Mouse (Mus musculus) G1E (cell line): ENCODE data around the gene Stoml1. TPM values are rescaled to one million over a fixed set of nuclear protein-coding genes. Genes with fewer than 3 reads are reported as not detected.

Source experiments
- ATAC-seq: 2 replicates; pipeline ENCODE4 v1.8.0; 2016; ENCODE audit warnings: mild to moderate bottlenecking; ENCODE audit not compliant: insufficient number of reproducible peaks, poor library complexity, low FRiP score, severe bottlenecking; ENCODE audit errors: extremely low read depth
- DNase-seq: peaks from one replicate; pipeline ENCODE4 v3.0.0; 2012; ENCODE audit warnings: low spot score
- H3K27me3 ChIP-seq: 2 replicates; pipeline ENCODE4 v1.6.1; 2012; ENCODE audit warnings: mild to moderate bottlenecking, low read length, inconsistent platforms; ENCODE audit not compliant: insufficient read depth
- H3K36me3 ChIP-seq: replicated peaks from 2 replicates; pipeline ENCODE3; 2012; ENCODE audit warnings: mild to moderate bottlenecking, inconsistent platforms
- H3K4me1 ChIP-seq: 2 replicates; pipeline ENCODE4 v1.6.1; 2012; ENCODE audit warnings: low read depth, low read length, inconsistent platforms, mixed read lengths; ENCODE audit not compliant: insufficient read depth
- H3K4me3 ChIP-seq: 2 replicates; pipeline ENCODE4 v1.5.1; 2012; ENCODE audit warnings: low read depth, mild to moderate bottlenecking, inconsistent platforms, low read length, moderate library complexity, mixed read lengths
- H3K9me3 ChIP-seq: replicated peaks from 2 replicates; pipeline ENCODE4 v1.6.1; 2012; ENCODE audit warnings: inconsistent platforms
- CTCF ChIP-seq: IDR thresholded peaks from 2 replicates; pipeline ENCODE4 v1.5.1; 2012; ENCODE audit warnings: low read depth, low read length, inconsistent platforms, mixed read lengths
- GATA1 ChIP-seq: IDR thresholded peaks from 2 replicates; pipeline ENCODE4 v1.6.1; 2012; ENCODE audit warnings: borderline replicate concordance, low read length, inconsistent platforms, mixed read lengths
- GATA2 ChIP-seq: IDR thresholded peaks from 2 replicates; pipeline ENCODE4 v1.6.1; 2012; ENCODE audit warnings: low read depth, low read length, inconsistent platforms, borderline replicate concordance
- POLR2AphosphoS5 ChIP-seq: IDR thresholded peaks from 2 replicates; pipeline ENCODE4 v1.6.1; 2012; ENCODE audit warnings: low read depth, low read length, inconsistent platforms; ENCODE audit not compliant: insufficient replicate concordance
- TAL1 ChIP-seq: conservative IDR thresholded peaks from 2 replicates; pipeline ENCODE4 v1.6.1; 2012; ENCODE audit warnings: low read depth, low read length, inconsistent platforms, mixed read lengths
- polyA plus RNA-seq: library from polyadenylated mRNA; stranded (reverse); fragments of >175 nt; gene quantifications from 2 replicates; pipeline ENCODE4 v1.2.3, GENCODE M21; 2012
- total RNA-seq, 2 experiments: library from RNA; stranded (forward) in 1 of 2; stranded (reverse) in 1 of 2; fragments of 200-1000 nt in 1 of 2; fragments of >200 nt in 1 of 2; fragmentation: Nextera tagmentation in 1 of 2; gene quantifications; 2 replicates each; pipeline ENCODE4 v1.2.3; 2014 to 2017

Stoml1 gene
- total and polyA plus RNA-seq, 3 experiments = 6.4 to 8.8 (median 7.4) TPM

- H3K27me3 ChIP-seq = peaks cover 55% of the 10 kb centered on the region
- no peak for ATAC-seq
- TF ChIP-seq TAL1 (no peak), GATA2 (no peak), CTCF (no peak), GATA1 (no peak), POLR2AphosphoS5 (no peak)
- DNase-seq = no peak
- peaks cover 52% of the 10 kb centered on the region for H3K4me1 ChIP-seq
- H3K36me3 ChIP-seq = no peaks in the 10 kb centered on the region
- no peak overlapping the region for H3K4me3 ChIP-seq
- no peaks in the 10 kb centered on the region for H3K9me3 ChIP-seq
Measured at GRCm38 (mm10) chr9:58210304-58210627, 42.7 kb upstream of the Stoml1 start.

GRCm38 (mm10) chr9:58213377-58213776, 39.6 kb upstream of the Stoml1 start:
- H3K27me3 ChIP-seq = peaks cover 33% of the 10 kb centered on the region
- peaks cover 53% of the 10 kb centered on the region for H3K4me1 ChIP-seq
- ATAC-seq = no peak
- no peaks in the 10 kb centered on the region for H3K9me3 ChIP-seq
- TF ChIP-seq TAL1 (no peak), CTCF (no peak), POLR2AphosphoS5 (no peak), GATA1 (no peak), GATA2 (no peak)
- no peak for DNase-seq
- peaks cover 14% of the 10 kb centered on the region for H3K36me3 ChIP-seq
- no peak overlapping the region; the same call in 1 of the 2 replicates for H3K4me3 ChIP-seq

- peak; percentile 97 for ATAC-seq
- Histone ChIP-seq H3K4me3 (no peak overlapping the region; the same call in 1 of the 2 replicates), H3K9me3 (no peaks in the 10 kb centered on the region), H3K4me1 (peaks cover 53% of the 10 kb centered on the region), H3K27me3 (peaks cover 33% of the 10 kb centered on the region), H3K36me3 (peaks cover 19% of the 10 kb centered on the region)
- peak; percentile 83 for DNase-seq
- peak; percentile 85 for TF ChIP-seq TAL1
- TF ChIP-seq CTCF = no peak
- TF ChIP-seq GATA2 = no peak
- no peak for TF ChIP-seq POLR2AphosphoS5
- TF ChIP-seq GATA1 = no peak
Measured at GRCm38 (mm10) chr9:58213865-58214264, 39.1 kb upstream of the Stoml1 start.

DNA sequence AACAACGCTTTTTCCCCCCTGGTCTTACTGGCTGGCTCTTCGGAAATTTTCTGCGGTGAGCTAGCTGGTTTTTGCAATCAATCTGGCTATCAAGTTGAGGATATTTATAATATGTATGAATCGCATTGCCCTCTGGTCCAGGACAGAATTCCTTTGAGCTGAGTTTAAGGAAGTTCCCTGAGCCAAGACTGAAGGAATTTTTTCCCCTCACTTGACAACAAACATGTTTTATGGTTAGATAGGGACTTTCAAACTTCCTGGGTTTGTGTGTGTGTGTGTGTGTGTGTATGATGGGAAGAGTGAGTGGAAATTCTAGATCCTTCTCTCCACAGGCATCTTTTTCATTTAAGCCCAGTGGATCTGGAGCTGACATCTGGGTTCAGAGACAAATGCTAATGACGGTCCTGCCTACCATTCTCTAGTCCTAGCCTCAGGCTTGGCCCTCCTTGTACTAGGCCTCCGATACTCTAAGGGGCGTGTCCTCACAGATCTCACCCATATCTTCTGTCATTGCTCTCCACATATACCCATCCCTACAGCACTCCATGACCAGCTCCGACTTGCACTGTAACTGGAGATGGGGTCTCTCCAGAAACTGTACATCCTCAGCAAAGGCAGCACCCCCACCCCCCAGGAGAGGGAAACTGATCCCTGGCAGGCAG, 38.3 kb upstream of the Stoml1 start:
- no peak for ATAC-seq
- Histone ChIP-seq H3K36me3 (peaks cover 27% of the 10 kb centered on the region), H3K27me3 (peaks cover 28% of the 10 kb centered on the region), H3K4me1 (peaks cover 54% of the 10 kb centered on the region), H3K9me3 (no peaks in the 10 kb centered on the region), H3K4me3 (no peak overlapping the region; the same call in 1 of the 2 replicates)
- no peak for DNase-seq
- TF ChIP-seq POLR2AphosphoS5 (no peak), GATA1 (no peak), CTCF (no peak), GATA2 (no peak), TAL1 (no peak)

DNA sequence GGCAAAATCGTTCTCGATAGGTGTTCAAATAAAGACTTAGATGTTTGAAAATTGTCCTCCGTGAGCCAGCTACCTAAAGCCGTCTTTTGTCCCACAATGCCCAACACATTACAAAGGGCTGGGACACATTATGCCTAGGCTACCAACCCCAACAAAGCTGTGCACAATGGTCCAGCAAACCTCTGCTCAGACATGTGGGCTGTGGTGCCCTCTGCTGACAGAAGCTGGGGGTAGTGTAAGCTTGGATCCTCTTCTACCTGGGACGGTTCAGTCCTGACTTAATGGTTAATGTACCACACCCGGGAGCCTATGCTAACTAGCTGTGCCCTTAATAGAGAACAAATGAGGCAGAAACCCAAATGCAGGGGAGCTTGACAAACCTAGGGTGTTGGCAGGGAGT, 36.6 kb upstream of the Stoml1 start:
- H3K4me1 ChIP-seq = peaks cover 50% of the 10 kb centered on the region
- DNase-seq = no peak

GRCm38 (mm10) chr9:58218539-58218938, 34.4 kb upstream of the Stoml1 start:
- TF ChIP-seq CTCF = no peak
- no peak for TF ChIP-seq TAL1
- no peak for TF ChIP-seq GATA2
- no peak for TF ChIP-seq GATA1
- no peak for TF ChIP-seq POLR2AphosphoS5
- H3K9me3 ChIP-seq = no peaks in the 10 kb centered on the region
- H3K4me1 ChIP-seq = peaks cover 33% of the 10 kb centered on the region
- H3K36me3 ChIP-seq = peaks cover 65% of the 10 kb centered on the region
- H3K27me3 ChIP-seq = no peaks in the 10 kb centered on the region
- no peak for ATAC-seq
- DNase-seq = no peak
- no peak overlapping the region for H3K4me3 ChIP-seq

More for the DNA sequence above, 36.6 kb upstream of the Stoml1 start:
- H3K27me3 ChIP-seq = peaks cover 14% of the 10 kb centered on the region
- TF ChIP-seq POLR2AphosphoS5 (peak; percentile 61; the same call in 1 of the 2 replicates), CTCF (peak; percentile 17; the same call in 1 of the 2 replicates), GATA2 (no peak)
- ATAC-seq = no peak
- H3K4me3 ChIP-seq = no peak overlapping the region
- H3K36me3 ChIP-seq = peaks cover 44% of the 10 kb centered on the region
- H3K9me3 ChIP-seq = no peaks in the 10 kb centered on the region
